Mouse (Mus musculus) adrenal gland, adult 18-20 months (tissue): ENCODE measurements at regions not wholly inside any gene's neighbourhood (a gene's known extent, or its start where the extent isn't known, plus 50 kb on each side); places are given as distances from the start of the nearest gene placed in this dataset.

Experiments used
- DNase-seq, 2 experiments: peaks; one replicate each; pipeline ENCODE4 v3.0.0; 2021 to 2022; ENCODE audit warnings: low spot score in 2 of 2

- no peak for DNase-seq
These were observed 597.8 kb upstream of the Gm10131 start for GRCm38 (mm10) chr8:34709316-34709715.

DNA sequence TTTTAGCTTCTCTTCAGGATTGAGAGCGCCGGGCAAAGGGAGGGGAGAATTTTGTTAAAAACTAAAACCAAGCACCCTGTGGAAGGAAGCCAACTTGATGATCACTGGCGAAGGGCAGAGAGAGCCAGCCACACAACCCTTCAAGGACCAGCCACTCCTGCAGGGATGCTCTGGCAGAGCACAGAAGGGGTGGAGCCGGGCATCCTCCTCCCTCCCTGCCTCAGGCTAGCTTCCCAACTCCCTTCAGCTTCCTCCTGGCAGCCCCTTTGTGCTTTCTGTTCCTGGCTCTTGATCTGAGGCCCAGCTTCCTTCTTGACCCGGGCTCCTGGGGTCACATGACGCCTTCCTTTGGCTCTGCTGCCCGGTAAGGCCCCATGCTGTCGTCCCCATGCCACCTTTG lies 591.8 kb upstream of the Gm10131 start:
- DNase-seq = no peak

DNA sequence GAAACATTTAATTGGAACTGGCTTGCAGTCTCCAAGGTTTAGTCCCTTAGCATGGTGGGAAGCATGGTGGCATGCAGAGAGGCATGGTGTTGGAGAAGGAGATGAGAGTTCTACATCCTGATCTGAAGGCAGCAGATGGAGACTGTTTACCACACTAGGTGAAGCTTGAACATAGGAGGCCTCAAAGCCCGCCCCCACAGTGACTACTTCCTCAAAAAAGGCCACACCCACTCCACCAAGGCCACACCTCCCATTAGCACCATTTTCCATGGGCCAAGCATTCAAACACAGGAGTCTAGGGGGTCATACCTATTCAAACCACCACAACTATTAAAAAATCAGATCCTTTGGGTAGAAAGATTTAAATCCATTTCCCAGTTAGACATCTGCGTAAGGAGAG lies 591.3 kb upstream of the Gm10131 start:
- DNase-seq = no peak

DNA sequence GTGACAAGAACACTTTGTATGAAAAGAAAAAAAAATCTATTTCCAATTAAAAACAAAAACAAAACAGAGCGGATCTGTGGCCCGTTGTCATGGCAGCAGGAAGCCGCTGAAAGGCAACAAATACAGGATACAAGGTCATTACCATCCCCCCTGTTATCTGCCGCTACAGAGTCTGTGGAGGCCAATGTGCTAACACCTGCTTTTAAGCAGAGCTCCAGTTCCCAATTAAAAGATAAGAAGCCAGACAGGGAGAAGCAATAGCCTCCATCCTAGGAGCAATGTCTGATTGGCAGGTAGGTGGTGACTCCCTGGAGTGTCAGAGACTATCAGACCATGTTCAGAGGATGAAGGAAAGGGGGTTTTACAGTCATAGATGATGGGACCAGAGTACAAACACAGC lies 587.5 kb upstream of the Gm10131 start:
- no peak for DNase-seq

GRCm38 (mm10) chr8:34696365-34696764 lies 584.8 kb upstream of the Gm10131 start:
- no peak for DNase-seq

GRCm38 (mm10) chr8:34692606-34693005 lies 581.1 kb upstream of the Gm10131 start:
- DNase-seq = no peak

DNA sequence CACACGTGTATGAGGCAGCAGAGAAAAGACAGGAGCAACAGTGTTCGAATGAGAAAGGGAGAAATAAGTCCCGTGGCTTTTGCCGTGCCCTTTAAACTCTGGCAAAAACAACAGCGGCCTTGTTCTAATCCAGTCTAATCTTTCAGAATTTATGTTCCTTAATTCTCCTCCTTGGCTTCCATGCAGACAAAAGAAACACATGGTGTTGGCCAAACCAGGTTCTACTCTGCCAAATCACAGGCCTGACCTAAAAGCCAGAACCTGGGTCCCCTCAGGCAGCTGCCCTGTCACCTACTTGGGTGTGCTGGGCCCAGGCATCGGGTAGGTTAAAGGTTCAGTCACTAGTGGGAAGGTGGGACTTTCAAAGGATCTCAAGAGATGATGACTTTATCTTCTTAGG lies 580.2 kb upstream of the Gm10131 start:
- DNase-seq = no peak

DNA sequence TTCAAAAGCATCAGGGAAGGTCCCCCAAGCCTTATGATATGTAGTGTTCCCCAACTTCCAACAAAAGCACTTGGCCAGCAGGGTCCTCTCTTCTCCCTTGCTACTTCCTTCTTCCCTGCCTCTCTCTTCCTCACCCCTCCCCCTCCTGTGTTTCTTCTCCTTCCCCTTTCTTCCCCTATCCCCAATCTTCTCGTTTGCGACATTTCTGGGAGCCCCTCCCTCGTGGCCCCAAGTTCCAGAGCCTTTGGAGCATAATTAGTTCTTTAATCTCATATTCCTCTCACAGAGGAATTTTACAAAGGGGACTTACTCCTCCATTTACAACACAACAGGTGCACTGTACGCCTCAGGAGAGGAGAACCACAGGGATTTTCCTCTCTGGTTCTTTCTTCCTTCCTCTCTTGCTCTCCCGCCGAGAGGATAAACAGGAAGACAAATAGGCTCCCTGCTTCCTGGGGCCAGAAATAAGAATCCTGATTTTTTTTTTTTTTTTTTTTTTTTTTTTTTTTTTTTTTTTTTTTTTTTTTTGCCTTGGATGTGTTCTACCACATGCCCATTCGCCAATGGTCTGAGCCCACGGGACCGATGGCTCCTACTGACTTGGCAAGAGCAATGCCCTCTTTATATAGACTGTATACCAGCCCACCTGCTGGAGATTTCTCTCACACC lies 578.4 kb upstream of the Gm10131 start:
- DNase-seq = no peak

- no peak for DNase-seq
These were observed 577.7 kb upstream of the Gm10131 start for GRCm38 (mm10) chr8:34689049-34689824.

DNA sequence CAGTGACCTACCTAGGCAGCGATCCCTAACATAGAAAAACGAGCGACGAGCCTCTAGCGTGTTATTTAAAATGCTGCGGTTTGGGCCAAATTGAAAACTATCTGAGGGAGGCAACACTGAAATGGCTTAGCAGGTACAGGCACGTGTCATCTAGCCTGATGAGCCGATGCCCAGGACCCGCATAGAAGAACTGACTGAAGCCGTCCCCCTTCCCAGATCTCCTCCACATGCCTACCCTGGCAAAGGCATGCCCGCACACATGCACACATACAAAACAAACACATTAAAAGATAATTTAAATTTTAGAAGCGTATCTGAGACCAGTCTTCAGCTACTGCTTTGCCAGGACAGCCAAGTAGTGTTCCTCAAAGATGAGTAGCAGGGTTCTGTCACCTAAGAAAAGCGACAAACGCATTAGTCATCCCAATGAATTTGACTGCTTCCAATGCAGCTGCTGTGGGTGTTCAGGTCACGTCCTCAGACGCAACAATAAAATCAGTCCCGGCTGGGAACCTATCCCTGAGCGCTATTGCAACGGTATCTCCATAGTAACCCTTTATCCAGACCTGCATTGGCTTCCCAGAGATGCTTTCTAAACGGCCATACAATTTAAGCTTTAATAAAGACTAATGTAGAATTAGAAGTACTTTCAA lies 577.0 kb upstream of the Gm10131 start:
- no peak for DNase-seq

GRCm38 (mm10) chr8:34686371-34686770 lies 574.8 kb upstream of the Gm10131 start:
- no peak for DNase-seq

DNA sequence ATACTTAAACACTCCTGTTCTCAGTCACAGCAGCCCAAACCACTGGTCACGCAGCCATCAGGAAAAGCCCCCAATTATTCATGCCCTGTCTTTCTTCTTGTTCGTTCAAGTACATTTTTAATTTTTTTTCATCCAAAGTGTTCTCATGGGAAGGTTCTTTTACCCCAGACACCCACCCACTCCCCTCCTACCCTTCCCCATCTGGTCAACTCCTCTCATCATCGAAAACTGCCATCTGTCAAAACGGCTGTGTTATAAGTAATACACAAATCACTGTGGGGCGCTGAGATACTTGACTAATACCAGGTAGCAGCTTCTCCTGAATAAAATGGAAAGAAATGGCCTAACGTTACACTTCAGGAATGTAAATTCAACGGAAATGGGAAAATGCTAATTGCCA lies 573.1 kb upstream of the Gm10131 start:
- no peak for DNase-seq

- DNase-seq = no peak
These were observed 571.6 kb upstream of the Gm10131 start for GRCm38 (mm10) chr8:34683173-34683572.

- DNase-seq = no peak
These were observed 570.7 kb upstream of the Gm10131 start for GRCm38 (mm10) chr8:34682221-34682620.

- DNase-seq = peak; percentile 26 to 35
These were observed 568.2 kb upstream of the Gm10131 start for GRCm38 (mm10) chr8:34679565-34680291.

DNA sequence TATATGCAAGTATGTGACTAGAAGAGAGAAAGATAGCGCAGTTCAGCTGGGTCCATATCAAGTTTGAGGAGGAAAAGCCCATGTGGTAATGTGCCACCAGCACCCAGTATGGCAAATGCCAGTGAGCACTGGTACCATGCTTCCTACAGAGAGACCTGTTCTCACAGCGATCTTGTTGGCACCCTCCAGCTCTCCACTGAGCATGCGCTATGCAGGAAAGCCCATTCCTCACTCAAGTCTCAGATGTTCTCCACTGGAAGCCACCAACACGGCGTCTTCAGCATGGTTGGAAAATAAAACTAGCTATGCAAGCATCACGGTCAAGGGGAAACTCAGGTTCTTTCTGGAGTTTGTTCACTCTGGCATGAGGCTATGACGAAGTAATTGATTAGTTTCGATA lies 567.3 kb upstream of the Gm10131 start:
- no peak for DNase-seq

DNA sequence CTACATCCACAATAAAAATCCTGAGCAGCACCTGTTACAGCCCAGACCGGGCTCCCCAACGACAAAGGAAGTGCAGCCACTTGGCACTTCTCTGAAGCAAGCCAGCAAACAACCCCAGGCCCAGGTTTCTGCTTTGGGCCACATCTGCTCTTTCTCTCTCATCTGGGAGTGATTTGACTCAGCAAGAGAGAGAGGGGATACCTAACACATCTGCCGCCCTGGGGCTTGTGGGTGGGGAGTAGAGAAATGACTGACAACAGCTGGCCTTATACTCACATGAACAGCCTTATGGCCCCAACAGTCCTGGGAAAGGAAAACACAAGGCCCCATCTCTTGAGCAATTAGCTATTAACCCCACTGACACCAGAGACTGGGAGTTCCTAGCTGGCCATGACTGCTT lies 560.2 kb upstream of the Gm10131 start:
- DNase-seq = no peak

- DNase-seq = no peak
These were observed 559.6 kb upstream of the Gm10131 start for GRCm38 (mm10) chr8:34670930-34671715.

GRCm38 (mm10) chr8:34669146-34669545 lies 557.6 kb upstream of the Gm10131 start:
- no peak for DNase-seq

DNA sequence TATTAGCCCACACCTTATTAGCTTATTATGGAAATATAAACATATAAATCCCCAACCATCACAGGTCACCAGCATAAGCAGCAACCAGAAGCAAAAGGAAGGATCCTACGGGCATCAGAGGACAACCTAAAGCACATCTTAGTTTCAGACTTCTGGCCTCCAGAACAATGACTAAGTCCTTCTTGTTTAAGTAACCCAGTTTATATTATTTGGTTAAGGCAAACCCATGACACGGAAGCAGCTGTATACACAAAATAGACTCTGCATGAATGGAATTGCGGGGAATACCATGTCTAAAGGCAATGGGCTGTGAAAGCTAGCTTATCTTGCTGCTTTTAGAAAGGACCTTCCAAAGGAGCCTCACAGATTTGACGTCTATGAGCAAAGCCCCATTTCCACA lies 552.9 kb upstream of the Gm10131 start:
- no peak for DNase-seq

- no peak for DNase-seq
These were observed 551.0 kb upstream of the Gm10131 start for GRCm38 (mm10) chr8:34662532-34662931.
